Mouse (Mus musculus) forebrain, postnatal 0 days (tissue): ENCODE results near the gene 5730522E02Rik. TPM values are rescaled to one million over a fixed set of nuclear protein-coding genes. Genes with fewer than 3 reads are reported as not detected.
"Not testable (repeated sequence)": the region's sequence is repeated elsewhere in the genome, so short reads cannot be mapped to it uniquely, and the experiment has no call there.

Experiments used
- ATAC-seq: fragments of 200-750 bp; cut with Nextera tagmentation; 2 replicates; pipeline ENCODE4 v1.8.0; 2017; ENCODE audit warnings: mild to moderate bottlenecking, moderate library complexity
- DNase-seq: peaks from one replicate; pipeline ENCODE4 v3.0.0-alpha.2; 2015
- H3K27ac ChIP-seq: fragments of 300-500 bp; sonication (generic); 2 replicates; pipeline ENCODE4 v1.5.1; 2014; ENCODE audit warnings: low read depth, mild to moderate bottlenecking, antibody characterized with exemption, low read length, moderate library complexity, mixed read lengths
- H3K27me3 ChIP-seq: fragments of 300-500 bp; sonication (generic); 2 replicates; pipeline ENCODE4 v1.6.1; 2014; ENCODE audit warnings: mild to moderate bottlenecking, low read length, mixed read lengths; ENCODE audit not compliant: insufficient read depth
- H3K36me3 ChIP-seq: fragments of 300-500 bp; sonication (generic); 2 replicates; pipeline ENCODE4 v1.6.1; 2014; ENCODE audit warnings: mild to moderate bottlenecking, moderate library complexity; ENCODE audit not compliant: insufficient read depth
- H3K4me1 ChIP-seq: fragments of 300-500 bp; sonication (generic); 2 replicates; pipeline ENCODE4 v1.6.1; 2014; ENCODE audit warnings: antibody characterized with exemption; ENCODE audit not compliant: insufficient read depth
- H3K4me2 ChIP-seq: fragments of 300-500 bp; sonication (generic); 2 replicates; pipeline ENCODE4 v1.6.1; 2014; ENCODE audit warnings: low read depth, mild to moderate bottlenecking, moderate library complexity
- H3K4me3 ChIP-seq: fragments of 300-500 bp; sonication (generic); 2 replicates; pipeline ENCODE4 v1.5.1; 2014; ENCODE audit warnings: low read depth, low read length, mixed read lengths
- H3K9ac ChIP-seq: fragments of 300-500 bp; sonication (generic); 2 replicates; pipeline ENCODE4 v1.6.1; 2014; ENCODE audit warnings: mild to moderate bottlenecking
- H3K9me3 ChIP-seq: fragments of 300-500 bp; sonication (generic); 2 replicates; pipeline ENCODE4 v1.6.1; 2016; ENCODE audit warnings: low read length
- CTCF ChIP-seq: sonication (generic); IDR thresholded peaks from 2 replicates; pipeline ENCODE4 v1.5.1; 2016; ENCODE audit warnings: antibody characterized with exemption, control low read depth, low read depth
- WGBS: fragments of 180-500 bp; shearing (Covaris S2); extraction: QIAGEN DNeasy Blood & Tissue Kit; methylation state at CpG from one replicate; pipeline ENCODE4 v1.1.7; 2014; 5-methylcytosine and 5-hydroxymethylcytosine counted together
- polyA plus RNA-seq: library from polyadenylated mRNA; unstranded; fragments of >200 nt; fragmentation: Nextera tagmentation; extraction: Ambion mirVana; gene quantifications from 2 replicates; pipeline ENCODE4 v1.2.1, GENCODE M21; 2015
- total RNA-seq: library from RNA; depleted of rRNA; stranded (reverse); fragments of >200 nt; gene quantifications from 2 replicates; pipeline ENCODE4 v1.2.3, GENCODE M21; 2014; rRNA removed

Gene 5730522E02Rik
- 10.4 and 17.5 TPM in 2 replicates for total RNA-seq
- 14.5 and 16.7 TPM in 2 replicates for polyA plus RNA-seq

GRCm38 (mm10) chr11:26210582-26211180 is at the start of gene 5730522E02Rik:
Gene 5730522E02Rik (minus strand): TSS chr11:26210763.
- Histone ChIP-seq H3K4me1 (0 out of 2 replicates have a peak, but pooled peaks cover 4% of the 10 kb centered on the region), H3K4me2 (peak within 1 kb of the TSS; percentile 87), H3K27me3 (no peaks in the 10 kb centered on the region), H3K9ac (peak within 1 kb of the TSS; percentile 97), H3K36me3 (no peaks in the 10 kb centered on the region), H3K9me3 (no peaks in the 10 kb centered on the region), H3K4me3 (peak within 1 kb of the TSS; percentile 68), H3K27ac (peak within 1 kb of the TSS; percentile 99)
- no peak for TF ChIP-seq CTCF
- WGBS, result 3% methylated on average over 31 of the region's 31 CpGs
- ATAC-seq, result no peak
- DNase-seq, result no peak

GRCm38 (mm10) chr11:26236540-26236939 is 26.0 kb upstream of the 5730522E02Rik start:
- H3K4me1 ChIP-seq, result no peaks in the 10 kb centered on the region

GRCm38 (mm10) chr11:26229895-26230294 is 19.3 kb upstream of the 5730522E02Rik start:
- H3K27me3 ChIP-seq, result no peaks in the 10 kb centered on the region
- no peak overlapping the region for H3K9ac ChIP-seq
- H3K4me3 ChIP-seq, result no peak overlapping the region
- no peak overlapping the region for H3K27ac ChIP-seq
- H3K9me3 ChIP-seq, result no peaks in the 10 kb centered on the region
- no peaks in the 10 kb centered on the region for H3K36me3 ChIP-seq
- DNase-seq, result peak; percentile 10
- WGBS, result 58% methylated on average over 1 of the region's 1 CpGs
- H3K4me2 ChIP-seq, result no peak overlapping the region
- no peak for ATAC-seq
- H3K4me1 ChIP-seq, result no peaks in the 10 kb centered on the region
- TF ChIP-seq CTCF, result no peak

More at GRCm38 (mm10) chr11:26236540-26236939, 26.0 kb upstream of the 5730522E02Rik start:
- H3K4me3 ChIP-seq, result no peak overlapping the region
- H3K9ac ChIP-seq, result no peak overlapping the region
- ATAC-seq (no peak), DNase-seq (no peak)
- no peaks in the 10 kb centered on the region for H3K36me3 ChIP-seq
- WGBS, result 96% methylated on average over 1 of the region's 1 CpGs
- TF ChIP-seq CTCF, result no peak
- no peak overlapping the region for H3K27ac ChIP-seq
- H3K4me2 ChIP-seq, result no peak overlapping the region
- no peaks in the 10 kb centered on the region for H3K9me3 ChIP-seq
- H3K27me3 ChIP-seq, result no peaks in the 10 kb centered on the region

- H3K27me3 ChIP-seq, DNase-seq, H3K36me3 ChIP-seq, H3K4me3 ChIP-seq, H3K9ac ChIP-seq, H3K27ac ChIP-seq, H3K9me3 ChIP-seq, H3K4me1 ChIP-seq, H3K4me2 ChIP-seq, ATAC-seq: not testable (repeated sequence)
- 96% methylated on average over 1 of the region's 1 CpGs for WGBS
Observed at GRCm38 (mm10) chr11:26213643-26214042, 3.1 kb upstream of the 5730522E02Rik start.

GRCm38 (mm10) chr11:26209811-26210581 is 567 bp downstream of the 5730522E02Rik start:
- peak overlapping the region; percentile 87 for H3K4me2 ChIP-seq
- H3K9me3 ChIP-seq, result no peaks in the 10 kb centered on the region
- peak; percentile 21; the same call in 1 of the 2 replicates for TF ChIP-seq CTCF
- H3K27me3 ChIP-seq, result no peaks in the 10 kb centered on the region
- peak overlapping the region; percentile 97 for H3K9ac ChIP-seq
- peak overlapping the region; percentile 99 for H3K27ac ChIP-seq
- WGBS, result 5% methylated on average over 46 of the region's 73 CpGs
- H3K4me1 ChIP-seq, result 0 out of 2 replicates have a peak, but pooled peaks cover 4% of the 10 kb centered on the region
- DNase-seq (peak; percentile 80), ATAC-seq (peak; percentile 94)
- H3K36me3 ChIP-seq, result no peaks in the 10 kb centered on the region
- H3K4me3 ChIP-seq, result peak overlapping the region; percentile 68

GRCm38 (mm10) chr11:26203466-26203865 is 7.1 kb downstream of the 5730522E02Rik start:
- Histone ChIP-seq H3K27me3 (no peaks in the 10 kb centered on the region), H3K4me2 (no peak overlapping the region), H3K9ac (no peak overlapping the region), H3K27ac (no peak overlapping the region), H3K9me3 (no peaks in the 10 kb centered on the region), H3K4me3 (no peak overlapping the region), H3K4me1 (no peaks in the 10 kb centered on the region), H3K36me3 (no peaks in the 10 kb centered on the region)
- DNase-seq (no peak), ATAC-seq (no peak)
- 85% methylated on average over 2 of the region's 2 CpGs for WGBS
- TF ChIP-seq CTCF, result no peak

GRCm38 (mm10) chr11:26202842-26203241 is 7.7 kb downstream of the 5730522E02Rik start:
- H3K4me1 ChIP-seq, result no peaks in the 10 kb centered on the region
- TF ChIP-seq CTCF, result no peak
- WGBS, result 76% methylated on average over 5 of the region's 5 CpGs
- H3K36me3 ChIP-seq, result no peaks in the 10 kb centered on the region
- no peaks in the 10 kb centered on the region for H3K27me3 ChIP-seq
- no peaks in the 10 kb centered on the region for H3K9me3 ChIP-seq
- ATAC-seq (no peak), DNase-seq (no peak)
- H3K9ac ChIP-seq, result no peak overlapping the region
- no peak overlapping the region for H3K27ac ChIP-seq
- no peak overlapping the region for H3K4me2 ChIP-seq
- H3K4me3 ChIP-seq, result no peak overlapping the region
